Mouse (Mus musculus) spleen, postnatal 36 days (tissue): ENCODE measurements at regions not wholly inside any gene's neighbourhood (a gene's known extent, or its start where the extent isn't known, plus 50 kb on each side); places are given as distances from the start of the nearest gene placed in this dataset.
"Not testable (repeated sequence)": the region's sequence is repeated elsewhere in the genome, so short reads cannot be mapped to it uniquely, and the experiment has no call there.

Source experiments
- DNase-seq, 2 experiments: peaks; one replicate each; pipeline ENCODE4 v3.0.0; 2022; ENCODE audit warnings: low spot score in 2 of 2, mixed read lengths in 1 of 2

GRCm38 (mm10) chr7:111174393-111175124 lies 91.7 kb upstream of the Eif4g2 start:
- DNase-seq: no peak

GRCm38 (mm10) chr7:111172061-111172460 lies 89.2 kb upstream of the Eif4g2 start:
- DNase-seq: no peak

- not testable (repeated sequence) for DNase-seq
Observed at GRCm38 (mm10) chr7:111168546-111169233, 85.9 kb upstream of the Eif4g2 start.

DNA sequence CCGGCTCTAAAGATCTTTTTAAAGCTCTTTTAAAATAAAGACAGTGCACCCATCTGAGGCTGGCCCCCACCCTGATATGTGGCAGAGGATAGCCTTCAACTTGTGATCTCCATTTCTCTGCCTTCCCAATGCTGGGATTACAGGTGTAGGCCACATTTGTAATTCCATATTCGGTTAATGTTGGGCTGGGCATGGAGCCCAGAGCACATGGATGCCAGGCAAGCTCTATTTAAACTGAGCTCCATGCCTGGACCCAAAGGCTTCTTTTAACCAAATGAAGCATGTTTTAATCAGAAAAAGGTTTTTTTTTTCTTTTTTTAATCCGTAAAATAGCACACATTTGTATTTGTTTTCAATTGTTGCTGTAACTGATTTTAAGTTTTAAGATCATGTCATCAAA lies 82.2 kb upstream of the Eif4g2 start:
- no peak for DNase-seq

- DNase-seq: no peak
Observed at GRCm38 (mm10) chr7:111164276-111164675, 81.4 kb upstream of the Eif4g2 start.

DNA sequence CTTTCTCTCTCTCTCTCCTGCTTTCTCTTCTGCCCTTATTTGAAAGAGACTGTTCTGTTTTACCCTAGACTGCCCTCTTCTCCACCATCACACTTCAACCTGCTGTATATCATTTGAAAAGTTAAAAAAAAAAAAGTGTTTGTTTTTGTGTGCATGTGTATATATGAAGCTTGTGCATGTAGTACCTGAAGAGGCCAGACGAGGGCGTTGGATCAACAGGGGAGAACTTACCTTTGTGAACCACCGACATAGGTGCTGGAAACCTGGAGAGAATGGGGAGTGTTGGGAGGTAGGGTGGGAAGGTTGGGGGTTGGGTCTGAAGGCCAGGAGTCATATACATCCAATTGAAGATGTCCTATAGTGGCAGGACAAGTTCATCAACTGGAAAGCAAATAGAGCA lies 81.0 kb upstream of the Eif4g2 start:
- no peak for DNase-seq

DNA sequence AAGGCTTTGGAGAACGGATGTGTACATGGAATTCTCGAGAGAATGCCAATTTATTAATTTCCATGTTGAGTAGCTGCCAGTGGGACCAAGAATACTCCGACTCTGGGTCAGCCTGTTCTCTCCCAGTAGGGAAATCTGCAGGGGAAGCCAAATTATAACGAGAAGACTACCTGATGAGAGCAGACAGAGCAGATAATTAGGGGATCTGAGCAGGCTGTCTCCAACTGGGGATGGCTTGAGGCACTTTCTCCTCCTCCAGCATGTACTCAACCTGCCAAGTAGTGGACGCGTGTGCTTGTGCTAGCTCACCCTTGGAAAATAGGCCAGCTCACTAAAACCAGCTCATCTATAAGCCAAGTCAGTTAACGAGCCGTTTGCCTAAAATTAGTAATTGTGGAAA lies 80.5 kb upstream of the Eif4g2 start:
- no peak for DNase-seq

DNA sequence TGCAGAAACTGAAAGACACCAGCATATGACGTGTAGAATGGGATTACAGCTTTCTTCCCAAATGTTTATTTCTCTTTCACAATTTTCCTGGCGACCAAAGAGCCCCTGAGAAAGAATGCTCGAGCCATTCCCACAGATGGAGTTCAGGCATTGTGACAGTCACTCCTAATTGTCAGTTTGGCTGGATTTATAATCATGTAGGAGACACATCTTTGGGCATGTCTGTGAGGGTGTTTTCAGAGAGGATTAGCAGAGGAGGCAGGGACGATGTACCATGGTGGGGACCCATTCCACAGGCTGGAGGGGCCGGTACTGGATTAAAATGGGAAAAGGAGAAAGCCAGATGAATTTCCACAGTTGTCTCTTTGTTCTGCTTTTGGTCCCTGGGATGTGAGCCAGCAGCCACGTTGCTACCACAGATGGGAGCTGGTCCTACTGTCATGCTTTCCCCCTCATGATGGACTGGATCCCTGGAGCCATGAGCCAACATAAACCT lies 76.0 kb upstream of the Eif4g2 start:
- no peak for DNase-seq

DNA sequence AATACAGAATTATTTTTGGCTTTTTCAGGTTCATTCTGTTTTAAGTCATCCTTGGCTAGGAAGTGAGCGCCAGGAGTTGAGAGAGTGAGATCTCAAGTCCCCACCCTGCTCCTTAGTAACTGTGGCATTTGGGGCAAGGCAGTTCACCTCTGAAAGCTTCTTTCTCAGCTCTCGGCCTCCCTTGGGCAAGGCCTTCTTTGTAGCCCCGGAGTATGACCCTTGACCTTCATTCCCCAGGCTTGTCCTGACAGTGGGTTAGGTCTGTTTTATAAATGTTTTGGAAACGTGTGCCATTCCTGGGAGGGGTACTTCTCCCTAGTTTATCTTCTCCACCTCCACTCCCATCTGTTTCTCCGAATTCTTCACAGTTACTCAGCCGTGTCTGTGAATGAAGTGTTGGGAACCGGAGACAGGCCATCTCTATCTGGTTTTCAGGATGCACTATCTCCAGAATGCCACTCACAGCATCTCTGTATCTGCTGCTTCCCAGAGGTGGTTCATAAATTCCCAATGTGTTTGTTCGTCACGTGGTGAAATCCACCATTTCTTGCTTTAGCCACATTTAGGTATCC lies 75.0 kb upstream of the Eif4g2 start:
- no peak for DNase-seq

DNA sequence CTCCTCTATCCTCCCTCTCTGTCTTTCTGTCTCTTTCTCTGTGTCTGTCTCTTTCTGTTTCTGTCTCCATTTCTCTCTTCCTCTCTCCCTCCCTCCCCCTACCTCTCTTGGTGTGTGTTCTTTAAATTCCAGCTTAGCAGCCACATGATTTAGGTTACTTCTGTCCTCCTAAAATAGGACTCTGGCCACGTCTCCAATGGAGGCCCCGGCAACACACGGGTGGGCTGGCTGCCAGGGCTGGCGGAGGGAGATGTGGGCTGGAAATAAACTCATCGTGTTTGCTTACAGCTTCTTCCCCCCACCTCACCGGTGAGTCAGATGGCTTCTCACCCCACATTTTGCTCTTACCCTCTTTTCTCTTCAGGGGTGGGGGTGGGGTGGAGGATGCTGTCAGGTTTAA lies 74.5 kb upstream of the Eif4g2 start:
- DNase-seq: no peak

DNA sequence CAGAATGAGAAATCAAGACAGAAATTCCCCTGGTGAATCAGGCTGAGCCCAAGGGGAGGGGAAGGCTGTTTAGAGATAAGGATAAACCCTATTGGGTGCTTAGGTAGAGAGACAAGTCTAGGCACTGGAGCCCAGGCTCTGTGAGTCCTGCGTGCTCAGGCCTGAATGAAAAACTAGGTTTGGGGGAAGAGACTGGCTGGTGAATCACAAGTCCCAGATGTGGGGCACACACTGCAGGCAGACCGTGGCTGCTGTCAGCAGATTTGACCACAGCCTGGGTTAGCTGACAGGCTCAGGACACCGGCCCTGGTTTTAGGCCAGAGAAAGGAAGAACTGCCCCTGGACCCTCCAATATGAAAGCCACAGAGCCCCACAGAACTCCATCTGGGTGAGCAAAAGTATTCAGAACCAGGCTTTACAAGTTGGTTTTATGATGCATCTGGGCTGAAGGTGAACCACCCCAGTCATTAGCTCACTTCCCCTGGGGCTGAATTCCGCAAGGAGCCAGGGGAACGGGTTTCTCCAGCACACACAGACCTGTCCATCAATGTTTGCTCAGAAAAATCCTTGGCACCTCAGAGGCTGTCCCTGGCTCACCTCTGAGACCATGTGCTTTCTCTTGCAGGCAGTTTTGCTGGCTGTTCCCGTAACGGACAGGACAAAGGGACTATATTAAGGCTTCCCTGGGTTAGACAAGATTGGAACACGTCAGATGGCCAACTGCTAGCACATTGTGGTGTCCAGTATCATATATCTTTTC lies 73.8 kb upstream of the Eif4g2 start:
- no peak for DNase-seq

- DNase-seq: peak in 1 of 2 experiments; percentile 11
Observed at GRCm38 (mm10) chr7:111155995-111156394, 73.2 kb upstream of the Eif4g2 start.

GRCm38 (mm10) chr7:111154217-111154616 lies 71.4 kb upstream of the Eif4g2 start:
- DNase-seq: no peak

DNA sequence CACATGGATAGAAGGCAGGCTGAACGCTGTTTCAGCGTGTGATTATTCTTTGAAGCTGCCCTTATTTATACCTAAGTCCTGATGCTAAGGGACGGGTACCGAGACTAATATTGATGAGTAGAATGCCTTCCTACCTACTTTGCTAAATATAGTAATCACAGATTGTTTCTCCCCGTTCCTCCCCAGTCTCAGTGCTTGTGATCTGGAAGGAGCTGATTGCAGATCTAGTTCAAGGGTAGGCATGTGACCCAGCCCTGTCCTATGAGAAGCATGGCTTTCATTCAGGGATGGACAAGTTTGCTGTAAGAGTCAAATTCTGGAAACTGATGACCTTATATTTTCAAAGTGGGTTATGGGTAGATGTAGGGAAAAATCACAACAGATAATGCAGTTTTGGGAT lies 67.7 kb upstream of the Eif4g2 start:
- DNase-seq: no peak

- no peak for DNase-seq
Observed at GRCm38 (mm10) chr7:111150115-111150514, 67.3 kb upstream of the Eif4g2 start.

DNA sequence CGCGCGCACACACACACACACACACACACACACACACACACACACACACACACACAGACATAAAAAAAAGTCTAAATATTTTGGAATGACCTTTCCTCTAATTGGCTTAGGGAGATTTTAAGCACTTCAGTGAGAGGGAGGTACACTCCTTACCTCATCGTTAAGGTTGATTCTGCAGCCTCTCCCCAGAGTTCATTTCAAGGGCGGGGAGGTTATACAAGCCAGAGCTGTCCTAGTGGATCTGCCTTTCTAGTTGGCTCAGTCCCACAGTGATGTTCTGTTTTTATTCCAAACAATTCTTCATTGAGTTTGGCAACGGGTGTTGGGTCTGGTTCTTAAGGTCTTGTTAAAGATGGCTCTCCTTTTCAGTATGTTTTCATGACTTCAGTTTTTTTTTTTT lies 64.8 kb upstream of the Eif4g2 start:
- DNase-seq: no peak

GRCm38 (mm10) chr7:111146670-111147069 lies 63.8 kb upstream of the Eif4g2 start:
- DNase-seq: no peak

- peak; percentile 10 to 24 for DNase-seq
Observed at GRCm38 (mm10) chr7:111144216-111144615, 61.4 kb upstream of the Eif4g2 start.

DNA sequence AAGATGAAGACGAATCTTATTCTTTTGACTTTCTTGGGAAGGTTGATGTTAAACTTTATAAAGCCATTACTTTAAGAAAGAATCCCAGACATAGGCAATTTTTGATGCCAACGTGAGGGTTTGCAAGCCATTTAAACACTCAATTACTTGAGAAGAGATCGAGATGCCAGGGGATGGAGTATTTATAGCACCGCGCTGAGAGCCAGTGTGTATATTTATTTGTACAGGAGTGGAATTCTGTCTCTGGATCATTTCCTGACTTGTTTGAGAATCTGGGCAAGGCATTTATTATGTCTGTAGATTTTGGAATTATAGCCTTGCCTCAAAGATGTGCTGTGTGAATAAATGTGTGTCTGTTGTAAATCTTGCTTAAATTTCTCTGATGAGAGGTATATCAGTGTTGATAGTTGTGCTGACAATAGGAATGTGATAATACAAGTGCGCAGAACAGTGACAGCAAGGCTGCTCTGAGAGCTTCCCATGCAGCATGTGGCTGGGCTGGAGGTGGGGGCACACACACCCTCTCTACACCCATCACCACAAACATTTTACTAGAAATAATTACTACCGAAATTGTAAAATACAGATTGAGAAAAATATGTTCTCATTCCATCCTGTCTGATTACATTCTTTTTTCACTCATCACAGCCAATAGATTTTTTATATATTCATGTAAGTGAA lies 58.6 kb upstream of the Eif4g2 start:
- no peak for DNase-seq

DNA sequence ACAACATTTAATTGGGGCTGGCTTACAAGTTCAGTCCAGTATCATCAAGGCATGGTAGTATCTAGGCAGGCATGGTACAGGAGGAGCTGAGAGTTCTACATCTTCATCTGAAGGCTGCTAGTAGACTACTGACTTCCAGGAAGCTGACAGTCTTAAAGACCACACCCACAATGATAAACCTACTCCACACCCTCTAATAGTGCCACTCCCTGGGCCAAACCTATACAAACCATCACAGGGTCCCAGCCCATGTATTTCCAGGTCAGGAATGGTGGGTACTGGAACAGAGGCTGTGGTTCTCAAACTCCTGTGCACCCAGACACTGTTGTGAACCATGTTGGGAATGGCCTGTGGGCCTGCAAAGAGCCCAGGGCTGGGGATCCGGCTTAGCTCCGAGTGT lies 55.2 kb upstream of the Eif4g2 start:
- DNase-seq: no peak

DNA sequence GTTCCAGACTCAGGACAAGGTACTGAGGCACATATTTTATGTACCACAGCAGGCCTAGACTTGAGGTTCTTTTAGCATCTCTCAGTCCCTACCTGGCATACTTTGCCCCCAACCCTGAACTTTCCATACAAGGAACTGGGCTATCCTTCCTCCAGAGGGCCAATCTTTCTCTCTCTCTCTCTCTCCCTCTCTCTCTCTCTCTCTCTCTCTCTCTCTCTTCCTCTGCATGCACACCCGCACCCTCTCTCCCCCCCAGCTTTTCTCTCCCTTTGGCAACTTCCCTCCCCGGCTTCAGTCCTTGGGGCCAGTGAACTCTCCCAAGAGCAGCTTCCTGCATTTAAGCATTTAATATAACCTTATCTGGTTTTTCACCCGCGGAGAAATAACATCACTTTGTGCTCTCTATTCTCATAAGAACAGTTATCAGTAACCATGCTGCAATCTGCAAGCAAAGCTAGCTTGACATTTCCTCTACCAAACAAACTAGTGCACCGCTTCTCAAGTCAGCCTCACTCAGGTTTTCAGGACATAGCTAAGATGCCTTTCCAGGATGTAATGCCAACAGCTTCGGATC lies 53.3 kb upstream of the Eif4g2 start:
- DNase-seq: no peak
